Mouse (Mus musculus): ENCODE results near the gene Cttnbp2.

The Cttnbp2 gene
- long read RNA-seq, experiment 1, full-length matches to known transcripts: 7 of 26 reads
- long read RNA-seq, experiment 1, partial matches to known transcripts: 13 of 26 reads
- long read RNA-seq, experiment 1, other reads (novel, unspliced or antisense): 6 of 26 reads
- long read RNA-seq, experiment 2, transcript Cttnbp2-203 (4 exons, 3,982 nt): major isoform, 10 of 38 reads
- long read RNA-seq, experiment 2, partial matches to known transcripts: 14 of 38 reads
- long read RNA-seq, experiment 2, other reads (novel, unspliced or antisense): 12 of 38 reads

- intact Hi-C loops (cut with DNase I): loop anchor here (5.0 to 10.0 kb wide), 2 partner anchors 97 to 300 kb away; no protein-coding TSS in a partner anchor
Measured at GRCm38 (mm10) chr6:18514480-18515352, at the start of gene Cttnbp2. Cttnbp2 (minus strand) TSS chr6:18514843.

- intact Hi-C loops (cut with DNase I): no loop called here
Measured at GRCm38 (mm10) chr6:18559019-18559418, 44.4 kb upstream of the Cttnbp2 start.

DNA sequence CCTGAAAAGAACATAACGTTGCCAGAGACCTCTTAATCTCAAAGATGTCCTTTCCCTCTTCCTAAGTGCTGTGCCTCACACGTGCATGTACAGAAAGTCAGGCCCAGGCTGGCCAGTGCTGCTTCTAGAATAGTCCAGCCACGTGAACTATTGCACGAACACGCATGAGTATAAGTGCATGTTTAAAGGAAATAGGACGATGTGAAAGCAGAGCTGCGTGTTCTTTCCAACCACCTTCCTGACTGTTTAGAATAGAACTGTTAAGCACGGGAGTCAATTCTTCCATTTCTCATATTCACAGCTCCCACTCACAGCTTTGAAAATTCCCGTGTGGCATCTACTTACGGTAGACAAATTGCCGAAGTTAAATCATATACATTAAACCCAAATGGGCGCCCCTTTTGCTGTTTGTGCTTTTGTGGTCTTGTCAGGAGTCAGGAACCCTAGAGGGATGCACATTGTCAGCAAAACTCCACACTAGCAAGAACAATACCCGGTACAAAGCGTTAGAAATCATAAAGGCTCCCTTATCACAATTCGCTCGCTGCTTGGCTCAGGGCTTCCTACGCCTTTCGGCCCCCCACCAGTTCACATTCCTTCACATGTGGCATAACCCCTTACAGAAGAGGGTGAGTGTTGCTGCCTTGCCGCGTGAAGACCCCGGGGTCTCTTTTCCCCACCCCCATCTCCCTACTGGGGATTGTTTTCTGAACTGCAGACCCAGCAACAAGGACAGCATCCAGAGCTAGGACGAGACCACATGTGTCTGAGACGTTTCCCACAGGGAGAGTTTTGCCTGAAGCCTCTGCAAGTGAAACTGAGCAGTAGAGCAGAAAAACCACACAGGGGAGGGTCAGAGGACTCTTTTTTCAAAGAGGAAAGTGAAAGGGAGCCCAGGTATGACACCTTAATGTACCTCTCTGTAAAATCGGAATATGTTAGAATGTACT lies 33.1 kb upstream of the Cttnbp2 start:
- intact Hi-C loops (cut with DNase I): no loop called here

DNA sequence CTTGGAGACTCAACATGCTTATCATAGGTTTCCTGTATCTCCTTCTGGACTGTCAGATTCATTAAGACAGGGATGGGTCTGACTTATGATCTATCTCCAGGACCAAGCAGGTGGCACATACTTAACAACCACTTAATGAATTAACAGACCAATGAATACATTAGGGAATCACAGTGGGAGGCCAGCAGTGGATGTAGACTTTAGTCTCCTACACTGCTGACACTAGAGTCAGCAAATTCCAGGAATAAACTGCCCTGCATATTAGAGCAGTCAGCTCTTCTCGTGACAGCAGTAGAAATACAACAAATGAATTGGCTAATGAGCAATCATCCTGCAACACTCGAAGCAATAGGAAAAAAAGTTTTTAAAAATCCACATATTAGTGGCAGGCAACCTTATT lies 29.2 kb upstream of the Cttnbp2 start:
- intact Hi-C loops (cut with DNase I): no loop called here

GRCm38 (mm10) chr6:18540396-18540795 lies 25.8 kb upstream of the Cttnbp2 start:
- intact Hi-C loops (cut with DNase I): no loop called here

- intact Hi-C loops (cut with DNase I): no loop called here
Measured at GRCm38 (mm10) chr6:18530394-18530793, 15.8 kb upstream of the Cttnbp2 start.

- intact Hi-C loops (cut with DNase I): loop anchor here (10.0 kb wide), 1 partner anchor 297 kb away; no protein-coding TSS in a partner anchor
Measured at GRCm38 (mm10) chr6:18517626-18518025, 3.0 kb upstream of the Cttnbp2 start.

DNA sequence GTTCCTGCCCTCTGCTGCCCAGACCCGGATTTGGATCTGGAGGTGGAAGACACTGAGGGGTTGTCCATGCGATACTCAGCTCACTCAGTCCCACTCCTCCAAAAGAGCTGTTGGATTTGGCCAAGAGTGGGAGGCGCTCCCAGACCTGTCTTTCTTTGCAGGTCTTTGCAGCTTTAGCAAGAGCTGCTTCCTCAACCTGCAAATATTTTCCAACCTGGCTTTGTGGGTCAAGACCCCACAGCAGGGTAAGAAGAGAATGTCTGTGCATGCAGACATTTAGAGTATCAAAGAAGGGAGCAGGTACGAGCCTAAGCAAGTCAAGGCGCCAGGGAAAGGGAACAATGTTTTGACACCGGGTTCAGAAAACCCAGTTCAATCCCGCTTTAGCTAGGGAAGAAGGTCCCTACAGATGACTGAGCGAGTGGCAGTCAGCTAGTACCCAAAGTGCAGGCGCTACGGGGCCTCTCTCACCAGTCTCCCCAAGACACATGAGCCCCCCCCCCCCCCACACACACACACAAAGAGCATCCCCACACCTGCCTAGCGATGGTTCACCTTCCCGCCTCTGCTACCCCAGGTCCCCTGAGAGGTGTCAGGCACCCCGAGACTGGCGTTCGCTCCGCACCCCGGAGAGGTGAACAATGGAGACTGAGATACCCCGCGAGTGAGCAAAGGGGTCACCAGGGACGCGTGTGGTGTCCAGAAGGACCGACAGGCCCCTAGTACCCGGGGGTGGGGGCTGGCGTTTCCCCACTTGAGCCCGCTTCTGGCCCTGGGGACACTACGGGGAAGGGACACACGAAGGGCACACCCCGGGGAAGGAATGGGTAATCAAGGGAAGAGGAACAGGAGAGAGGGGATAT lies 801 bp downstream of the Cttnbp2 start:
- intact Hi-C loops (cut with DNase I): loop anchor here (5.0 to 10.0 kb wide), 2 partner anchors 97 to 301 kb away; no protein-coding TSS in a partner anchor

- intact Hi-C loops (cut with DNase I): loop anchor here (5.0 to 10.0 kb wide), 2 partner anchors 95 to 303 kb away; no protein-coding TSS in a partner anchor
Measured at GRCm38 (mm10) chr6:18511886-18512285, 2.8 kb downstream of the Cttnbp2 start.

- intact Hi-C loops (cut with DNase I): no loop called here
Measured at GRCm38 (mm10) chr6:18508036-18508435, 6.6 kb downstream of the Cttnbp2 start.

DNA sequence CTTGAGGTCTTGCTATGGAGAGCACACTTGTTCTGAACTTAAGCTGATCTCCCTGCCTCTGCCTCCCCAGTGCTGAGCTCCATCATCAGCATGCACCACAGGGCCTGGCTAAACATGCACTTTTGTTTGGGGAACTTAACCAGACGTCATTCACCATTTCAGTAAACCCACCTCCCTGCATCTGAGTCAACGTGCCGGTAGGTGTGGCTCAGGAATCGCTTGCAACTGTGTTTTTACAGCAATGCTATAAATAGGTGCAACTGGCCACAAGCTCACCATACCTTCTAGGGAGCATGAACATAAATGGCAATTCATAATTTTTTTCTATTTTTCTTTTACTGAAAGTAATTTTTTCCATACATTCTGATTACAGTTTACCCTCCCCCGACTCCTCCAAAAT lies 14.8 kb downstream of the Cttnbp2 start:
- intact Hi-C loops (cut with DNase I): no loop called here

GRCm38 (mm10) chr6:18492977-18493376 lies 21.7 kb downstream of the Cttnbp2 start:
- intact Hi-C loops (cut with DNase I): no loop called here

DNA sequence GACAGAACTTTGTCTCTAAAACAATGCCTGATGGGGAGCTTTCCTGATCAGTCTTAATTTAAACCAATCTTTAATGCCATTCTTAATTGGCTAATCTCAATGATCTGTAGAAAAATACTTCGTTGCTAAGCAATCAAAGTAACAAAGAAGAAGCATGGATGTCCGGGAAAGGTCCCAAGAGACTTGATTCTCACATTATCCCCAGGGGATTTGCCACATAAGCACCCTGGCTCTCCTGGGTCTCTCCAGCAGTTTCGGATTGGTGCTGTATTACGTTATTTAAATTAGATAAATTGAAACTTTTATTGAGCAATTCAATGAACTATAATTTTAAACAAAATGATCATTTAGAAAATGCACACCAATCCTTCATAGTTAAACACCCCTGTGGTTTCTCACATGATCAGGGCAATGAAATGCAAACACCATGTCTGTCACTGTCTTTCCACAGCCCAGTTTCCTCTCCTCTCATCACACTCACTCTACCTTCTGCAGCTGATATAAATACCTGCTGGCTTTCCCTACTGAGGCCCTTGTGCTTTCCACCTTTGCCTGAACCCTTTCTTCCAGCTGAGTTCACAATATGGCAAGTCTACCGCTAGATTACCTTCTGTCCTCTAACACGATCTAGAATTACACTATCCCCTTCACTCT lies 22.3 kb downstream of the Cttnbp2 start:
- intact Hi-C loops (cut with DNase I): no loop called here

DNA sequence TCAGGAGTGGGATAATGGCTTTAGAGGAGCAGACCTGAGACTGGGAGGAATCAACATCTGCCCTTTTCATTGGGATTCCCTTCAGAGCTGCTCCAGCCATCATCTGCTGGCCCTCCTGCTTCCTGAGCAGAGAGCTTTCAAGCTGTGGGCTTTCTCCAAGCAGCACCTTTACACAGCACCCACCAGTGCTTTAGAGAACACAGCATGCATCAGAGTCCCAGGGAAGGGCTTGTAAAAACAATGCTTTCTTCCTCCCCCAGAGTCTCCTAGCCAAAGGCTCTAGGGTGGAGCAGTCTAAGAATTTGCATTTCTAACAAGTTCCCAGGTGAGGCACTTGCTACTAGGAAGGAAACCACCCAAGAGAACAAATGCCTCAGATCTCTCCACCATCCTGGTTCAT lies 29.6 kb downstream of the Cttnbp2 start:
- intact Hi-C loops (cut with DNase I): no loop called here

- intact Hi-C loops (cut with DNase I): no loop called here
Measured at GRCm38 (mm10) chr6:18484061-18484460, 30.6 kb downstream of the Cttnbp2 start.

DNA sequence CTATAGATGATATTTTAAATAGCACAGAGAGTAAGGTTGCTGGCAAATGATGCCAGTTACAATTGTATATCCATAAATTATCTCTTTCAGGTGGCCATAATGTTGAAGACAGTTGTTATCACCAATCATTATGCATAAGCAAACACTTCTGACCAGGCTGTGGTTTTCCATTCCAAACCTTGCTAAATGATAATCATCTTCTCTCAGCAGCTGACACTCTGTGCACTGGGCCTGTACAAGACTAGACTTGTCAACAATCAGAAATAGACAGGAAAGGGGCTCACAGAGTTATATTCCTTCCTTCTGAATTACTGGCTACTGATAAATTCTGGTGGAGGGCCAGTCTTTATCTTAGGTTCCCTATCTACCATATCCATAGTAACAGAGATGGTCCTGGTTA lies 32.1 kb downstream of the Cttnbp2 start:
- intact Hi-C loops (cut with DNase I): no loop called here

- intact Hi-C loops (cut with DNase I): no loop called here
Measured at GRCm38 (mm10) chr6:18481781-18482180, 32.9 kb downstream of the Cttnbp2 start.

DNA sequence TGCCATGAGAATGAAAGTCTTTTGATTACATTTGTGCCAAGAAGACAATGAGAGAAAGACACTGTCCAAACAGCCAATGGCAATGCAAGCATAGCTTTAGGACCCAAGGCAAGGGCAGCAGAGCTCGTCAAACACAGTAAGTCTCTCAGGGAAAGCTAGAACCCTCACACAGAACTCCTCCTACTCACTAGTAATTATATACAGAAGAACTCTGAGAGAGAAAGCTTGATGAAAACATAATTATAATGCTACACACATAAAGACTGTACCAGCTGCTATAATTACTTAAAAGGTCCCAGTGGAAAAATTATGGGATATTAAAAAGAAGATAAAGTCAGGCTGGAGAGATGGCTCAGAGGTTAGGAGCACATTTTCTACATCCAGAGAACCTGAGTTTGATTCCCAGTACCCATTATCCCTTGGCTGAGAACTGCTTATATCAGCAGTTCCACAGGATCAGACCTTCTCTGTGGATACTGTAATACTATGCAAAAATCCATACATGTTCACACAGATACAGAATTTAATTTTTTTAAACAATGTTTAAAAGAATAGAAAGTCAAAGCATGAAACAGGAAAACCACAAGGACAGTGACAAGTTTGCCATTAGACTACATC lies 37.2 kb downstream of the Cttnbp2 start:
- intact Hi-C loops (cut with DNase I): no loop called here

DNA sequence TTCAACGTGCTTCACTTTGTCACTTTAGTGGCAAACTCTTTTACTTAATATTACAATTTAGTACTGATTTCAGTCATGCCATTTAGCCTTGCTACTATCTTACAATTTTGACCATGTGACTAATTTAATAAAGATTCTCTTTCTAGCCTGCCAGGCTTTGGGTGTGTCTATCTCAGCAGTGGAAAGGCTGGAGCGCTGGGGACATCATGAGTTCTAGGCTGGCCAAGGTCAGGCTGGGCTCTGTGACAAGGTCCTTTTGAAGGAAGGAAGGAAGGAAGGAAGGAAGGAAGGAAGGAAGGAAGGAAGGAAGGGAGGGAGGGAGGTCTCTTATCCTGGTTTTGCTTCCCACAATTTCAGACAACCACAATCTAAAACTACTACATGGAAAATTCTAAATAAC lies 39.7 kb downstream of the Cttnbp2 start:
- intact Hi-C loops (cut with DNase I): no loop called here
